Mouse (Mus musculus): ENCODE data around the gene Ccdc73. TPM values are rescaled to one million over a fixed set of nuclear protein-coding genes. Genes with fewer than 3 reads are reported as not detected.

Ccdc73 gene
- polyA plus RNA-seq, 1 experiment from 2014 or later, result 7.8 TPM

DNA sequence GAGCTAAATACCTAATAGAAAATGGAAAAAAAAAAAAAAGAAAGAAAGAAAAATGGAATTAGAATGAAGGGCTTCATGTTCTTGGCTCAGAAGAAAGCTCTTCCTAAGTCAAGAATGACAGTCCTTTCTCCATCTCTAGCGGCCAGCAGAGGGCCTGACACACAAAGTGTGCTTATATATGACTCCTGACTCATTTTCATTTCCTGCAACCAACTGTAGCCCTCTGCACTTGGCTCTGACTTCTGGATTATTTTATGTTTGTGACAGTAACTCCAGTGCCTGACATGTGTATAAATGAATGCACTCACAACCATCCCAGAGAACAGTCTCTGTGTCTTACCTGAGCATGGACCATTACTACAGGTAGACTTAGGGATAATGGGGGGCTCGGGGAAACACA lies 20.0 kb upstream of the Ccdc73 start:
- Histone ChIP-seq H3K9ac (ENCODE audit: low read depth, low read length) (no peak overlapping the region), H3K27me3 (replicated peaks; ENCODE audit: control insufficient read depth, insufficient read depth, low read length) (0 out of 2 replicates have a peak, but pooled peaks cover 6% of the 10 kb centered on the region), H3K9me3 (ENCODE audit: control insufficient read depth, low read length) (no peaks in the 10 kb centered on the region), H3K27ac (replicated peaks; ENCODE audit: low read depth, low read length) (no peak overlapping the region), H3K4me1 (ENCODE audit: control insufficient read depth, insufficient read depth, low read length) (peaks cover 10% of the 10 kb centered on the region; the same call in 1 of the 2 replicates), H3K4me2 (ENCODE audit: low read depth, low read length) (no peak overlapping the region), H3K36me3 (ENCODE audit: control insufficient read depth, insufficient read depth, low read length) (no peaks in the 10 kb centered on the region), H3K4me3 (ENCODE audit: low read depth, low read length) (no peak overlapping the region)
- WGBS, result 47% methylated on average over 2 of the region's 2 CpGs
- DNase-seq (ENCODE audit: low spot score) (peak; percentile 65), ATAC-seq (ENCODE audit: low read depth) (no peak)

DNA sequence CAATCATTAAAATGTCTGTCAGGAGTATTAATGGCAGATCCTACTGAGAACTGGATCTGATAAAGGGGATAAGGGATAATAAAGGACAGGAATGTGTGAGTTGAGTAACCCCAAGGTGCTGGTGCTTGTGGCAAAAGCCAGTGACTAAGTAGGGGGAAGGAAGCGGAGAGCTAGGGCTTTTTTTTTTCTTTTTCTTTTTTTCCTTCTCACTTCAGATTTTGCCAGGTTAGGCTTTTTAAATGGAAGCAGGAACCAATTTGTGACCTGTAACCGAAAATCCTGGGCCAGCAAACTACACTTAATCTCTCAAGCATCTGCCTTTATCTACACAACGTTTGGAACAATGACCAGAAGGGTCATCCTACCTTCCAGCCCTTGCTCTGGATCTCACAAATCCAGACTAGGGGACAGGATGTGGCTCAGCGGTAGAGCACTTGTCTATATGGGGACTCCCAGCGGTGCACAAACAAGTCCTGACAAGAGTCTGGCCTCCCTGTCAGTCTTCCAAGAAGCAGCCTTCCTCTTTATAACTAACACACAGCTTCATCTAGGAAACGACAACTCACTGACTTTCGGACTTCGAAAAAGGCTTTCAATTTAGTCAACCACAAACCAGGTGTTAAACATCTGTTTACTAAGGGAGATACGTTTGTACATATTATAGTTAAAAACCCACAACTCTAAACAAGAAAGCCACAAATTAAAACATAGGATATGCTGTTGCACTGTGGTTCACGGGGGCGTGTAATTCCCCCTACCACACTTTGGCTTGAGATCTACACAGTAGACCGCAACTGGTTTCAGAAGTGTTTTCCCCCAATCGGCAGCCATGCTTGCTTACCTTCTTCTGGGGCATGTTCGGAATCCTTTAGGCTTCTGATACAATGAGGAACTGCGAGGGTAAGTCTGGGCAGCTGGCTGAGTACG lies 19.1 kb upstream of the Ccdc73 start:
- peak overlapping the region; percentile 56 for H3K4me3 ChIP-seq (ENCODE audit: low read depth, low read length)
- H3K27ac ChIP-seq (replicated peaks; ENCODE audit: low read depth, low read length), result no peak overlapping the region
- 17% methylated on average over 16 of the region's 16 CpGs for WGBS
- peak; percentile 56 for DNase-seq (ENCODE audit: low spot score)
- ATAC-seq (ENCODE audit: low read depth), result no peak
- no peaks in the 10 kb centered on the region for H3K9me3 ChIP-seq (ENCODE audit: control insufficient read depth, low read length)
- H3K36me3 ChIP-seq (ENCODE audit: control insufficient read depth, insufficient read depth, low read length), result no peaks in the 10 kb centered on the region
- H3K4me2 ChIP-seq (ENCODE audit: low read depth, low read length), result peak overlapping the region; percentile 97
- H3K27me3 ChIP-seq (replicated peaks; ENCODE audit: control insufficient read depth, insufficient read depth, low read length), result 0 out of 2 replicates have a peak, but pooled peaks cover 6% of the 10 kb centered on the region
- peaks cover 10% of the 10 kb centered on the region; the same call in 1 of the 2 replicates for H3K4me1 ChIP-seq (ENCODE audit: control insufficient read depth, insufficient read depth, low read length)
- no peak overlapping the region for H3K9ac ChIP-seq (ENCODE audit: low read depth, low read length)

DNA sequence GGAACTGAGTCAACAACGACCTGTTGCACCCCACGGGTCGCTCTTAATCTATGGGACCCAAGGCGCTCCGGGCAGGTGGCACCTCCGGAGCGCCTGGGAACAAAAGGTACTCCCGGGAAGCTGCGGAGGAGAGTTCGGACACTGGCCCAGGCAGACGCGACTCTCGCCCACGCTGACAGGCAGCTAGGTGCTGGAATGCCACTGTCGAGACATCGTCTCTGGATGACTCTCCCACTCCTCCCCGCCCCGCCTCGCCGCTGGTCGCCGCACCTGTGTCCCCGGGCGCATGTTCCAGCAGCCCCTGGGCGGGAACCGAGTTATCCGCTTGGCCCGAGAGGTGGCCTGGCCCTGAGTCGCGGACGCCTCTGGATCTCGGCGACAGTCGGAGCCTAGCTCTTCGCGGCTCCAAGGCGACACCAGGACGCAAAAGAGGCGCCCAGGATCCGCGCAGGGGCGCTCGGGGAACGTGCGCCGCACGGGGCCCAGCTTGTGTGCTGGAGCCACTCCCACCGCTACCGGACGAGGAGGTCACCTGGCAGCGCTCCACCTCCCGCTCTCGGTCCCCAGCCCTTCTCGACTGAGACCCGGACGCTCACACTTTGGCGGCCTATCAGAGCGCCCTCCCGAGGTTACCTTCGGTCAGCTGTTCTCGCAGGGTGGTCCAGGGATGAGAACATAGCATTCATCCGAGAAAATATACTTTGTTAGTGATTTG lies 18.2 kb upstream of the Ccdc73 start, which contains the start of gene Prrg4:
TSS of gene Prrg4 (minus strand) at position 601 of the 715 bp plus-strand sequence.
- Histone ChIP-seq H3K36me3 (ENCODE audit: control insufficient read depth, insufficient read depth, low read length) (no peaks in the 10 kb centered on the region), H3K27me3 (replicated peaks; ENCODE audit: control insufficient read depth, insufficient read depth, low read length) (0 out of 2 replicates have a peak, but pooled peaks cover 6% of the 10 kb centered on the region), H3K27ac (replicated peaks; ENCODE audit: low read depth, low read length) (no peak within 1 kb of the TSS), H3K4me3 (ENCODE audit: low read depth, low read length) (peak within 1 kb of the TSS; percentile 56), H3K4me1 (ENCODE audit: control insufficient read depth, insufficient read depth, low read length) (peaks cover 10% of the 10 kb centered on the region; the same call in 1 of the 2 replicates), H3K4me2 (ENCODE audit: low read depth, low read length) (peak within 1 kb of the TSS; percentile 97), H3K9ac (ENCODE audit: low read depth, low read length) (peak within 1 kb of the TSS; percentile 66), H3K9me3 (ENCODE audit: control insufficient read depth, low read length) (no peaks in the 10 kb centered on the region)
- 1% methylated on average over 42 of the region's 62 CpGs for WGBS
- ATAC-seq (ENCODE audit: low read depth) (peak; percentile 66), DNase-seq (ENCODE audit: low spot score) (peak; percentile 73)

DNA sequence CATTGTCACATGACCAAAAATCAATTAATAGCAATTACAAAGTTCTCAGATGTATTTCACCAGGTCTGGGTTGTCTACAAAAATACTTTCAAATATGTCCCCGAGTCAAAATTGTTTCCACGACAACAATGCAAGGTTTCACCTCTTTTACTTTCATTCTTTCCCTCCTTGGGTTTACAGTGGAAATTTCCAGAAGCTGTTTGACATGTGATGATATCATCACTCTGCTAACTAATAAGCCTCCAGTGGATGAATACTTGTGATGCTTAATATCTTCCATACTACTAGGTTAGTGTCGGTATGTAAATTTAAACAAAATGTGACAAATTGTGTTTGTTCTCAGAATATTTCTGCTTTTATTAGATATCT lies 17.6 kb upstream of the Ccdc73 start:
- 65% methylated on average over 3 of the region's 3 CpGs for WGBS
- DNase-seq (ENCODE audit: low spot score), result no peak
- H3K9ac ChIP-seq (ENCODE audit: low read depth, low read length), result 0 out of 2 replicates have a peak overlapping the region, but pooled peaks have one; percentile 66

DNA sequence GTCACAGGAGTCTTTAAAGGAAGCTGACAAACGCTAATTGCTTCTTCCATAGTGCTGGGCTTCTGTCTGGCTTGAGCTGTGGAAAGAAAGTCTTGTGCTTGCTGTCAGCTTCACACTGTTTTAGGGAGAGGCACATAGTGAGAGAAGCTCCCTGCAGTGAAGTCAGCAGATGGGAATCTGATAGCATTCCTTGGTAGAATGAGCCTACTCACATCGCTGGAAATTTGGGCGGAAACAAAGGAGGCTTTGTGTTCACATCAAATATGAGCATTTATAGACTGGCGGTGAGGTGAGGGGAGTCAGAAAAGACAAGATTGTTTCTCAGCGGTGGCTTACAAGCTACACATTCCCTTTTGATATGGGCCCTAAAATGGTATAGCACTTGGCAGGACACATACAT lies 15.9 kb upstream of the Ccdc73 start:
- peaks cover 5% of the 10 kb centered on the region; the same call in 1 of the 2 replicates for H3K4me1 ChIP-seq (ENCODE audit: control insufficient read depth, insufficient read depth, low read length)
- H3K27me3 ChIP-seq (replicated peaks; ENCODE audit: control insufficient read depth, insufficient read depth, low read length), result 0 out of 2 replicates have a peak, but pooled peaks cover 6% of the 10 kb centered on the region
- WGBS, result 15% methylated on average over 5 of the region's 5 CpGs
- H3K9ac ChIP-seq (ENCODE audit: low read depth, low read length), result no peak overlapping the region
- H3K27ac ChIP-seq (replicated peaks; ENCODE audit: low read depth, low read length), result no peak overlapping the region
- H3K9me3 ChIP-seq (ENCODE audit: control insufficient read depth, low read length), result no peaks in the 10 kb centered on the region
- H3K4me3 ChIP-seq (ENCODE audit: low read depth, low read length), result no peak overlapping the region
- ATAC-seq (ENCODE audit: low read depth) (no peak), DNase-seq (ENCODE audit: low spot score) (peak; percentile 66)
- no peaks in the 10 kb centered on the region for H3K36me3 ChIP-seq (ENCODE audit: control insufficient read depth, insufficient read depth, low read length)
- no peak overlapping the region for H3K4me2 ChIP-seq (ENCODE audit: low read depth, low read length)

More for the DNA sequence above, 17.6 kb upstream of the Ccdc73 start:
- H3K4me3 ChIP-seq (ENCODE audit: low read depth, low read length), result peak overlapping the region; percentile 56
- H3K27me3 ChIP-seq (replicated peaks; ENCODE audit: control insufficient read depth, insufficient read depth, low read length), result 0 out of 2 replicates have a peak, but pooled peaks cover 6% of the 10 kb centered on the region
- H3K27ac ChIP-seq (replicated peaks; ENCODE audit: low read depth, low read length), result no peak overlapping the region
- no peak for ATAC-seq (ENCODE audit: low read depth)
- no peaks in the 10 kb centered on the region for H3K36me3 ChIP-seq (ENCODE audit: control insufficient read depth, insufficient read depth, low read length)
- peak overlapping the region; percentile 97 for H3K4me2 ChIP-seq (ENCODE audit: low read depth, low read length)
- H3K4me1 ChIP-seq (ENCODE audit: control insufficient read depth, insufficient read depth, low read length), result peaks cover 10% of the 10 kb centered on the region; the same call in 1 of the 2 replicates
- no peaks in the 10 kb centered on the region for H3K9me3 ChIP-seq (ENCODE audit: control insufficient read depth, low read length)

DNA sequence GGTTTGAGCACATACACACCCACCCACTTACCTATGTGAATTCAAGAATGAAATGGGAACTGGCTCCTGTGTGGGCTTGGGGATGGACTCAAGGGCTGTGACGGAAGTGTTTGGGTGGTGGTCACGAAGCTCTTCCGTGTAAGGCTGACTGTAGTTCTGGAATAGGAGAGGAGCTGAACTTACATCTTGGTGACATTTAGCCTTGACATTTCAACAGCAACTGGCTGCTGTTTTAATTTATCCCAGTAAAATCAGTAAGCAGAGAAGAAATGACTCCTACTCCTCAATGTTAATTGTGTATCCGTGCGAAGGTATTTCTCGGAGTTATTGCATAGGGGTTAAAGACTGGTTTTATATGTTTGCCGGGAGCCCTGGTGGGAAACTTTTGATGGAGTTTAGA lies 15.1 kb upstream of the Ccdc73 start:
- peaks cover 5% of the 10 kb centered on the region; the same call in 1 of the 2 replicates for H3K4me1 ChIP-seq (ENCODE audit: control insufficient read depth, insufficient read depth, low read length)
- DNase-seq (ENCODE audit: low spot score), result no peak
- no peak overlapping the region for H3K9ac ChIP-seq (ENCODE audit: low read depth, low read length)
- H3K9me3 ChIP-seq (ENCODE audit: control insufficient read depth, low read length), result no peaks in the 10 kb centered on the region
- ATAC-seq (ENCODE audit: low read depth), result no peak
- 88% methylated on average over 7 of the region's 7 CpGs for WGBS
- H3K27ac ChIP-seq (replicated peaks; ENCODE audit: low read depth, low read length), result no peak overlapping the region
- H3K4me3 ChIP-seq (ENCODE audit: low read depth, low read length), result no peak overlapping the region
- H3K4me2 ChIP-seq (ENCODE audit: low read depth, low read length), result no peak overlapping the region
- no peaks in the 10 kb centered on the region for H3K36me3 ChIP-seq (ENCODE audit: control insufficient read depth, insufficient read depth, low read length)
- 0 out of 2 replicates have a peak, but pooled peaks cover 6% of the 10 kb centered on the region for H3K27me3 ChIP-seq (replicated peaks; ENCODE audit: control insufficient read depth, insufficient read depth, low read length)

DNA sequence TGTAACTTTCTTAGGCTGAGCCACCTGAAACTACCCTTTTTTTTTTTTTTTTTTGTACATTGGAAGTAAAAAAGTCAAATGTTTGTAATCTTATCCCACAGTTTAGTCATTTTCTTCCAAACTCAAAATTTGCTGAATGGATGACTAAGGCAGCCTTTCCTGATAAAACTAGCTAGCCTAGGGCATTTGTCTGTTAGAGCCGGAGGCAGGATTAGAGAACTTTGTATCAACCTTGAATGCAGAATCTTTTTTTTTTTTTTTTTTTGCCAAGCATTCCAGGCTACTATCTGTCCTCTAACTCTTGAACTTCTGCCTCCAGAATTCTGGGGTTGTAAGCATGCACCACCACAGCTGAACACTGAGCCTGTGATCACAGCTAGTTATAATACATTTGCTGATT lies 12.8 kb upstream of the Ccdc73 start:
- Histone ChIP-seq H3K4me3 (ENCODE audit: low read depth, low read length) (no peak overlapping the region), H3K9me3 (ENCODE audit: control insufficient read depth, low read length) (no peaks in the 10 kb centered on the region), H3K4me1 (ENCODE audit: control insufficient read depth, insufficient read depth, low read length) (no peaks in the 10 kb centered on the region), H3K4me2 (ENCODE audit: low read depth, low read length) (no peak overlapping the region), H3K27ac (replicated peaks; ENCODE audit: low read depth, low read length) (no peak overlapping the region), H3K27me3 (replicated peaks; ENCODE audit: control insufficient read depth, insufficient read depth, low read length) (no peaks in the 10 kb centered on the region), H3K9ac (ENCODE audit: low read depth, low read length) (no peak overlapping the region), H3K36me3 (ENCODE audit: control insufficient read depth, insufficient read depth, low read length) (no peaks in the 10 kb centered on the region)
- ATAC-seq (ENCODE audit: low read depth) (no peak), DNase-seq (ENCODE audit: low spot score) (no peak)
- 77% methylated on average over 1 of the region's 1 CpGs for WGBS

DNA sequence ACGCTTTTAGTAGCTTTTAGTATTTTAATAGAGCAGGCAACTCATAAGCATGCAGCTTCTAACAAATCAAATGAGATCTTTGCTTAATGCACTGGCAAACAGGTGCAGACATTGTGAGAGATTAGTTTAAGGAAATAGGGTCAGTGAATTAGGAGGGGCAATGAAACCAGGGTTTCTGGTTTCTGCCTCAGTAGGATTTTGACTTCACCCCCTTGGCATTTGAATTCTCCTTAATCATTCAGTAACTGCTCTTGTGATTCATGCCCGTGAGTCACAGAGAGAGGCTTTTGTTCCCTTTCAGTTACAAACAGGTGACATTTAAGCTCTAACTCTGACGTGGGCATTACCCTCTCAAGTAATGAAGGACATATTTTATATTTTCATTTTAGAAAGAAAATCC lies 11.9 kb upstream of the Ccdc73 start:
- Histone ChIP-seq H3K9ac (ENCODE audit: low read depth, low read length) (no peak overlapping the region), H3K27ac (replicated peaks; ENCODE audit: low read depth, low read length) (no peak overlapping the region), H3K27me3 (replicated peaks; ENCODE audit: control insufficient read depth, insufficient read depth, low read length) (no peaks in the 10 kb centered on the region), H3K4me3 (ENCODE audit: low read depth, low read length) (no peak overlapping the region), H3K9me3 (ENCODE audit: control insufficient read depth, low read length) (no peaks in the 10 kb centered on the region), H3K36me3 (ENCODE audit: control insufficient read depth, insufficient read depth, low read length) (no peaks in the 10 kb centered on the region), H3K4me1 (ENCODE audit: control insufficient read depth, insufficient read depth, low read length) (no peaks in the 10 kb centered on the region), H3K4me2 (ENCODE audit: low read depth, low read length) (no peak overlapping the region)
- DNase-seq (ENCODE audit: low spot score) (peak; percentile 34), ATAC-seq (ENCODE audit: low read depth) (no peak)
- 27% methylated on average over 3 of the region's 3 CpGs for WGBS
